Mouse (Mus musculus): Measurements from ENCODE around the gene Lzts3.

- TF ChIP-seq POLR2A (IDR thresholded peaks at IDR 0.05; ENCODE audit: low read depth, low read length) (no peak), CTCF (IDR thresholded peaks at IDR 0.05; ENCODE audit: extremely low read depth, insufficient read length, insufficient replicate concordance, low read depth, low read length) (no peak)
These were observed 46.4 kb upstream of the Lzts3 start for GRCm38 (mm10) chr2:130689011-130689410.

All from small intestine, adult 2 months (tissue).